Mouse (Mus musculus) MEL (cell line): ENCODE results near the gene Xpnpep1.
A peak's percentile ranks its signal among the peaks of the same experiment; 100 is the strongest.

Experiments used
- CTCF ChIP-seq, 3 experiments: IDR thresholded peaks in 2 of 3; conservative IDR thresholded peaks in 1 of 3; 2 replicates each; pipeline ENCODE4 v1.5.1; 2011 to 2012; ENCODE audit warnings: low read length in 3 of 3, low read depth in 2 of 3, mild to moderate bottlenecking in 2 of 3, improper control_type of control experiment in 1 of 3, inconsistent platforms in 1 of 3, mixed read lengths in 1 of 3, moderate library complexity in 1 of 3; ENCODE audit not compliant: control insufficient read depth in 1 of 3, insufficient read depth in 1 of 3, poor library complexity in 1 of 3, severe bottlenecking in 1 of 3
- E2F4 ChIP-seq: IDR thresholded peaks from 2 replicates; pipeline ENCODE4 v1.6.1; 2011; ENCODE audit warnings: low read depth, low read length, improper control_type of control experiment, borderline replicate concordance
- ETS1 ChIP-seq: IDR thresholded peaks from 2 replicates; pipeline ENCODE4 v1.6.1; 2012; ENCODE audit warnings: low read depth, mild to moderate bottlenecking, inconsistent platforms, low read length, improper control_type of control experiment, moderate library complexity
- MAX ChIP-seq: IDR thresholded peaks from 2 replicates; pipeline ENCODE4 v1.6.1; 2011; ENCODE audit warnings: low read length, improper control_type of control experiment
- POLR2A ChIP-seq, 2 experiments: IDR thresholded peaks; 2 replicates each; pipeline ENCODE4 v1.6.1; 2011 to 2012; ENCODE audit warnings: low read length in 2 of 2, mild to moderate bottlenecking in 2 of 2, control low read depth in 1 of 2, improper control_type of control experiment in 1 of 2, low read depth in 1 of 2, moderate library complexity in 1 of 2; ENCODE audit not compliant: control insufficient read depth in 1 of 2, insufficient read depth in 1 of 2, poor library complexity in 1 of 2
- SIN3A ChIP-seq: IDR thresholded peaks from 2 replicates; pipeline ENCODE4 v1.6.1; 2012; ENCODE audit warnings: low read length, improper control_type of control experiment, inconsistent platforms
- USF2 ChIP-seq, 2 experiments: IDR thresholded peaks; 2 replicates each; pipeline ENCODE4 v1.6.1; 2011 to 2012; ENCODE audit warnings: improper control_type of control experiment in 2 of 2, low read length in 2 of 2, borderline replicate concordance in 1 of 2, inconsistent platforms in 1 of 2, low read depth in 1 of 2, mild to moderate bottlenecking in 1 of 2; ENCODE audit not compliant: insufficient read depth in 1 of 2
- ZC3H11A ChIP-seq: IDR thresholded peaks from 2 replicates; pipeline ENCODE4 v1.6.1; 2012; ENCODE audit warnings: low read depth, mild to moderate bottlenecking, inconsistent platforms, low read length, improper control_type of control experiment
- ZMIZ1 ChIP-seq: IDR thresholded peaks from 2 replicates; pipeline ENCODE4 v1.6.1; 2012; ENCODE audit warnings: low read depth, mild to moderate bottlenecking, inconsistent platforms, low read length, improper control_type of control experiment, moderate library complexity

- no peak for TF ChIP-seq CTCF (IDR thresholded peaks at IDR 0.05 in 2 of 3, conservative IDR thresholded peaks at IDR 0.05 in 1 of 3; ENCODE audit: control insufficient read depth in 1 of 3, insufficient read depth in 1 of 3, low read depth in 2 of 3, low read length in 3 of 3, poor library complexity in 1 of 3, severe bottlenecking in 1 of 3)
- TF ChIP-seq ZMIZ1 = 0 out of 2 replicates have a peak, but pooled peaks have one; percentile 49
- TF ChIP-seq ZC3H11A = no peak
- peak; percentile 81; the same call in 1 of the 2 replicates for TF ChIP-seq SIN3A
- no peak for TF ChIP-seq E2F4
- TF ChIP-seq POLR2A (IDR thresholded peaks at IDR 0.05; ENCODE audit: control insufficient read depth in 1 of 2, insufficient read depth in 1 of 2, low read depth in 1 of 2, low read length in 2 of 2, poor library complexity in 1 of 2) = peak; percentile 42 to 64; a peak in 1 of 4 replicates
- no peak for TF ChIP-seq USF2 (IDR thresholded peaks at IDR 0.05; ENCODE audit: borderline replicate concordance in 1 of 2, insufficient read depth in 1 of 2, low read depth in 1 of 2, low read length in 2 of 2)
- TF ChIP-seq MAX = peak; percentile 61; the same call in 1 of the 2 replicates
- peak; percentile 83 for TF ChIP-seq ETS1
These were observed 18.8 kb upstream of the Xpnpep1 start for GRCm38 (mm10) chr19:53058726-53059334.
